Mouse (Mus musculus) myocyte (in vitro differentiated cells): ENCODE results near the gene Gm8127.
"Not testable (repeated sequence)": the region's sequence is repeated elsewhere in the genome, so short reads cannot be mapped to it uniquely, and the experiment has no call there.

ENCODE experiments used
- CEBPB ChIP-seq: IDR thresholded peaks from 2 replicates; pipeline ENCODE4 v1.6.1; 2011; ENCODE audit warnings: mild to moderate bottlenecking, moderate library complexity; ENCODE audit not compliant: poor library complexity, insufficient read depth, severe bottlenecking
- E2F4 ChIP-seq: IDR thresholded peaks from one replicate; pipeline ENCODE4 v1.6.1; 2011; ENCODE audit warnings: mild to moderate bottlenecking, control low read depth, moderate library complexity; ENCODE audit not compliant: insufficient read depth
- MAX ChIP-seq: IDR thresholded peaks from one replicate; pipeline ENCODE4 v1.6.1; 2011; ENCODE audit warnings: low read depth, mild to moderate bottlenecking, control low read depth
- MYOD1 ChIP-seq, 3 experiments: IDR thresholded peaks; one replicate each; pipeline ENCODE4 v1.6.1; 2011; ENCODE audit warnings: control low read depth in 2 of 3, low read depth in 2 of 3, mild to moderate bottlenecking in 2 of 3, moderate library complexity in 1 of 3; ENCODE audit not compliant: insufficient read length in 2 of 3, control insufficient read depth in 1 of 3
- POLR2A ChIP-seq: IDR thresholded peaks from one replicate; pipeline ENCODE4 v1.6.1; 2011; ENCODE audit warnings: low read depth, mild to moderate bottlenecking, control low read depth, moderate library complexity; ENCODE audit not compliant: insufficient read length
- POLR2AphosphoS2 ChIP-seq: IDR thresholded peaks from one replicate; pipeline ENCODE4 v1.6.1; 2011; ENCODE audit warnings: low read depth, control low read depth; ENCODE audit not compliant: insufficient read length
- SRF ChIP-seq: IDR thresholded peaks from one replicate; pipeline ENCODE4 v1.6.1; 2011; ENCODE audit warnings: low read depth; ENCODE audit not compliant: control insufficient read depth, insufficient read length
- TCF12 ChIP-seq: IDR thresholded peaks from one replicate; pipeline ENCODE4 v1.6.1; 2011; ENCODE audit warnings: mild to moderate bottlenecking, control low read depth; ENCODE audit not compliant: poor library complexity, insufficient read depth, severe bottlenecking
- TCF3 ChIP-seq: IDR thresholded peaks from one replicate; pipeline ENCODE4 v1.6.1; 2011; ENCODE audit warnings: low read depth, control low read depth; ENCODE audit not compliant: insufficient read length
- USF1 ChIP-seq: IDR thresholded peaks from one replicate; pipeline ENCODE4 v1.6.1; 2011; ENCODE audit warnings: low read depth, mild to moderate bottlenecking, control low read depth, moderate library complexity

- TF ChIP-seq E2F4; TCF12; POLR2A; SRF; MYOD1 (IDR thresholded peaks at IDR 0.05; ENCODE audit: control insufficient read depth in 1 of 3, insufficient read length in 2 of 3, low read depth in 2 of 3); TCF3; POLR2AphosphoS2; USF1; CEBPB; MAX: not testable (repeated sequence)
Measured at GRCm38 (mm10) chr14:43269211-43269610, 24.4 kb downstream of the Gm8127 start.
